Mouse (Mus musculus) erythroblast, embryonic 14.5 days (primary cell): ENCODE data around the gene Nrbp1. TPM values are rescaled to one million over a fixed set of nuclear protein-coding genes. Genes with fewer than 3 reads are reported as not detected.

Experiments used
- H3K27me3 ChIP-seq: 2 replicates; pipeline ENCODE4 v1.6.1; 2012; ENCODE audit warnings: inconsistent platforms; ENCODE audit not compliant: control insufficient read depth
- H3K36me3 ChIP-seq: 2 replicates; pipeline ENCODE4 v1.6.1; 2012; ENCODE audit warnings: mild to moderate bottlenecking, inconsistent platforms; ENCODE audit not compliant: control insufficient read depth
- H3K4me1 ChIP-seq: 2 replicates; pipeline ENCODE4 v1.6.1; 2012; ENCODE audit warnings: inconsistent platforms; ENCODE audit not compliant: control insufficient read depth
- H3K4me3 ChIP-seq: replicated peaks from 2 replicates; pipeline ENCODE3; 2012; ENCODE audit warnings: moderate library complexity, mild to moderate bottlenecking, inconsistent platforms
- H3K9me3 ChIP-seq: 2 replicates; pipeline ENCODE4 v1.6.1; 2012; ENCODE audit warnings: low read length, inconsistent platforms, mixed read lengths; ENCODE audit not compliant: control insufficient read depth
- GATA1 ChIP-seq: IDR thresholded peaks from 2 replicates; pipeline ENCODE4 v1.6.1; 2012; ENCODE audit warnings: low read length, inconsistent platforms, mixed read lengths
- TAL1 ChIP-seq: IDR thresholded peaks from 3 replicates; pipeline ENCODE4 v1.6.1; 2012; ENCODE audit warnings: low read length, inconsistent platforms, mixed read lengths
- polyA plus RNA-seq: library from polyadenylated mRNA; stranded (reverse); fragments of >175 nt; gene quantifications from 2 replicates; pipeline ENCODE4 v1.2.3, GENCODE M21; 2012

The Nrbp1 gene
- polyA plus RNA-seq, 1 experiment: 2.6 TPM

DNA sequence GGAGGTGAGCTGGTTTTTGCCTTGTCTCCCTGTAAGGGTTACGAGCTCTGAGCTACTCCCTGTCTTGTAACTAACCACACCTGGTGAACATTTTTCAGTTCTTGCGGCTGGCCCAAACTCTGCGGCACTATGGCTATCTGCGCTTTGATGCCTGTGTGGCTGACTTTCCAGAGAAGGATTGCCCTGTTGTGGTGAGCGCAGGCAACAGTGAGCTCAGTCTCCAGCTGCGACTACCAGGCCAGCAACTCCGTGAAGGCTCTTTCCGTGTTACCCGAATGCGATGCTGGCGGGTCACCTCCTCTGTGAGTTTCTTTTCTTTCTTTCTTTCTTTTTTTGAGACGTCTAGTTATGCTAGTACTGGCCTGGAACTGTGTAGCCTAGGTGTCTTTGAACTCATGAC is 43.6 kb upstream of the Nrbp1 start:
- Histone ChIP-seq H3K36me3 (peaks cover 73% of the 10 kb centered on the region), H3K4me3 (no peak overlapping the region), H3K27me3 (no peaks in the 10 kb centered on the region), H3K4me1 (peaks cover 55% of the 10 kb centered on the region), H3K9me3 (no peaks in the 10 kb centered on the region)
- TF ChIP-seq GATA1 (no peak), TAL1 (no peak)

DNA sequence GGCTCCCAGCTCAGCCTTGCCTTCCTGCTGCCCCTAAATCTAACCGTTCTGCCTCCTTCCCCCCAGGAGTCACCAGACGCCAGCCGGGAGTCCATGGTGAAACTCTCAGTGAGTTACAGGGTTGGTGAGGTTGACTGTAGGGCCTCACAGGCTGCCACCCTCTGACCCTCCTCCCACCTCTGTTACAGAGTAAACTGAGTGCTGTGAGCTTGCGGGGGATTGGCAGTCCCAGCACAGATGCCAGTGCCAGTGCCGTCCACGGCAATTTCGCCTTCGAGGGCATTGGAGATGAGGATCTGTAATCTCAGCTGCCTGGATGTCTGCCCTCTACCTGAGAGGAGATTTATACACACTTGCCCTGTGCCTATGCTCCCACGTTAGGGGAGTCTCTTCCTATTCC is 42.5 kb upstream of the Nrbp1 start:
- no peak for TF ChIP-seq GATA1
- no peak for TF ChIP-seq TAL1
- no peaks in the 10 kb centered on the region for H3K27me3 ChIP-seq
- no peak overlapping the region for H3K4me3 ChIP-seq
- no peaks in the 10 kb centered on the region for H3K9me3 ChIP-seq
- H3K36me3 ChIP-seq: peaks cover 84% of the 10 kb centered on the region
- peaks cover 59% of the 10 kb centered on the region for H3K4me1 ChIP-seq

DNA sequence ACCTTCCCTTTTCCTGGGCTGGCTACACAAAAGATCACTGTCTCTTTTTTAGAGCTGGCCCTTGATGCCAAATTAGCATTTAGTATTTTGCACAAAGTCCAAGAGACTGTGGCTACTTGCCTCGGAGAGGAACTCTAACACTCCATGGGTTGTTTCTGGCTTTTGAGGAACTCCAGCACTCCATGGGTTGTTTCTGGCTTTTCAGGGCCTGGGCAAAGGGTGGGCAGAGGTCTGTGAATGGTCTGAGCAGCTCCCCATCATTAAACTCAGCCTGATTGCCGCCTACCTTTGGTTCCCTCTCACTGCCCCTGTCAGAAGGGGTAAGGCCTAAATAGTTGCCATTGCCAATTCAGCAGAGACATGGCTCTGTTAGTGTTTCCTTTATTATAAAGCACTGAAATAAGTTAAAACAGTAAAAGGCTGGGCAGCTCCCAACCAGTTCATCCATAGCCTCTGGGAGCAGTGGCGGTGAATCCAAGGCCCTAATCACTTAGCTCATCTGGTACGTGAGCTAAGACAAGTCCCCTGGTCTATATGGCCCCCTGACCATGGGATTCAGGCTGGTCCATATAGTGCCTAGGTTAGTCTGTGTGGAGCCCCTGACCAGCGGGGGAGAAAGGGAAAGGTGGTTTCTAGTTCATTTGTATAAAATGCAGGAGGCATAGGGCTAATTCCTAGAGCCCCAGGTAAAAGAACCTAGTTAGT is 41.9 kb upstream of the Nrbp1 start:
- no peak overlapping the region for H3K4me3 ChIP-seq
- TF ChIP-seq TAL1: no peak
- TF ChIP-seq GATA1: no peak

DNA sequence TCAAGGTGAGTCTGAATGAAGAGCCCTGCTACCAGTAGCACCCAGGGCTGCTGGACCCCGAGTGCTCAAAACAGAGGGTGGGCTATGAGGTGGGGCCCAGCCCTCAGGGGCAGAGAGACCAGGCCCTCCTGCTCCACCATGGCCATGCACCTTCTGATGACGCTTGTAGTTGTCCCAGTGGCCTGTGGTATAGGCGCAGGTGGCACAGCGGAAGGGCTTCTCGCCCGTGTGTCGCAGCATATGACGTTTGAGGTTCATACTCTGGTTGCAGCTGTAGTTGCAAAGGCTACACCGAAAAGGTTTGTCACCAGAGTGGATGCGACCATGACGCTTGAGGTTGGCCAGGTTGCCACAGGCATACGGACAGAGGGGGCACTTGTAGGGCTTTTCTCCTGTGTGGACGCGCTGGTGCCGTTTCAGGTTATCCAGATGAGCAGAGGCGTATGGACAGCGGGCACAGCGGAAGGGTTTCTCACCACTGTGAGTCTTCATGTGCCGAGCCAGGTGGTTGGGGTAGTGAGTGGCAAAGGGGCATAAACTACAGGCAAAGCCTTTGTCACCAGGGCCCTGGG is 41.3 kb upstream of the Nrbp1 start:
- Histone ChIP-seq H3K36me3 (peaks cover 96% of the 10 kb centered on the region), H3K4me1 (peaks cover 53% of the 10 kb centered on the region), H3K4me3 (no peak overlapping the region), H3K27me3 (no peaks in the 10 kb centered on the region), H3K9me3 (no peaks in the 10 kb centered on the region)
- no peak for TF ChIP-seq GATA1
- TF ChIP-seq TAL1: no peak

More for the DNA sequence above, 41.9 kb upstream of the Nrbp1 start:
- Histone ChIP-seq H3K4me1 (peaks cover 58% of the 10 kb centered on the region), H3K27me3 (no peaks in the 10 kb centered on the region), H3K9me3 (no peaks in the 10 kb centered on the region), H3K36me3 (peaks cover 90% of the 10 kb centered on the region)

DNA sequence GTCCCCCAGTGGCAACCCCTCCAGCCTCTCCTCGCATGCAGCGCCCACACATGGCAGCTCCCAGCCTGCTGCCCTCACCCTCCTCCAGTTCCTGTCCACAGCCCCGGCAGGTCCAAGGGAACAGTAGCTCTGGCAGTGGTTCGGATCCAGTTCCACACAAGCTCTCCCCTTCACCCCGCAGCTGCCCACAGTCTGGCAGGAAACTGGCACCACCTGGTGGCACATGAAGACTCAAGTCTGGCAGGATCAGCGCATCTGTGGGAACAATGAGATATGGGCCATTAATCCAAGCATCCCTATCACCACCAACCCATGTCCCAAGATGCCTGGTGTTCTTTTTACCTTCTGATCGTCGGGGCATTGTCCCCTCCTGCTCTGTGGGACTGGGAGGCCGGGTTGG is 40.8 kb upstream of the Nrbp1 start:
- Histone ChIP-seq H3K27me3 (no peaks in the 10 kb centered on the region), H3K4me3 (no peak overlapping the region), H3K4me1 (peaks cover 48% of the 10 kb centered on the region), H3K9me3 (no peaks in the 10 kb centered on the region), H3K36me3 (peaks cover 96% of the 10 kb centered on the region)
- TF ChIP-seq GATA1: no peak
- no peak for TF ChIP-seq TAL1

DNA sequence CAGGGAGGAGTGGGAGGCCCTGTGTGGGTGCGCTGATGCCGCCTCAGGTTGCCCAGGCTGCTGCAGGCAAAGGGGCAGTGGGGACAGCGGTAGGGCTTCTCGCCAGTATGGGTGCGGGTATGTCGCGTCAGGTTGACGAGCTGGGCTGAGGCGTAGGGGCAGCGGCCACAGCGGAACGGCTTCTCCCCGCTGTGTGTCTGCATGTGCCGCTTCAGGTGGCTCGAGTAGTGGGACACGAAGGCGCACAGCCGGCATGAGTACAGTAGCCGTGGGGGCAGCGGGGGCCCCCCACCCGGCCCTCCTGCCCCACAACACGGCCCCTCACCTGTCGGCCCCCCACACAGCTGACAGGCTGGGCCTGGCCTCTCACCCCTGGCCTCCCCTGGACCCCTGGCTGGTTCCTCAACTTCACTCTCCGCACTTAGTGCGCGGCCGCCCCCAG is 40.3 kb upstream of the Nrbp1 start:
- no peaks in the 10 kb centered on the region for H3K9me3 ChIP-seq
- peaks cover 96% of the 10 kb centered on the region for H3K36me3 ChIP-seq
- H3K27me3 ChIP-seq: no peaks in the 10 kb centered on the region
- TF ChIP-seq GATA1 (no peak), TAL1 (no peak)
- peaks cover 44% of the 10 kb centered on the region for H3K4me1 ChIP-seq
- no peak overlapping the region for H3K4me3 ChIP-seq

DNA sequence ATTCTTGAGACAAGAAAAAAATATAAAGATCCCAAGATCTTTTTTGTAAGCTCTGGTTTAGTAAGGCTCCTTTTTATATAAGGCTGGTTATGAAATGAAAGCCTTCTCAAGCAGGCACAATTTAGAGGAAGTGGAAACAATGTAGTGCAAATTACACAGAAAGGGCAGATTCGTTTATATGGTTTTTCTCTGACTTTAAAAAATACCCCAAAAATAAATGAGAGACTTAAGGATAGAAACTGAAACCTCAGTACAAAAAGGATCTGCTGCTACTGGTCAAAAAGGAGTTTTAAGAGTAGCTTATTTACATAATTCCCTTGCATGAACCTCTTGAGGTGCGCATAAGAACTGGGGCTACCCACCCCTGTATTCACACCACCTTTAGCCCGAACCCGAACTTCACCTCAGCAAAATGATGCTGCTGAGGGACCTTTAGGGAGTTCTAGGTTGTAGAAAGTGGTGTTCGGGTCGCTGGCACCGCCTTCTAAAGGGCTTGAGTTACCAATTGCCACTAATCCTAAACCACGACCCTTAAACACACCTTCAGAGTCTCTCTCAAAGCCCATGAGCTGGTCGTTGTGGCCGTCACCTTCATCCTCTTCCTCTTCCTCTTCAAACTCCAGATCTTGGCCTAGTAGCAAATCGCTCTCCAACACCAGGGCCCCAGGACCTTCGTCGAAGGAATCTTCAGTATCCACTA is 39.5 kb upstream of the Nrbp1 start:
- no peaks in the 10 kb centered on the region for H3K9me3 ChIP-seq
- peaks cover 96% of the 10 kb centered on the region for H3K36me3 ChIP-seq

DNA sequence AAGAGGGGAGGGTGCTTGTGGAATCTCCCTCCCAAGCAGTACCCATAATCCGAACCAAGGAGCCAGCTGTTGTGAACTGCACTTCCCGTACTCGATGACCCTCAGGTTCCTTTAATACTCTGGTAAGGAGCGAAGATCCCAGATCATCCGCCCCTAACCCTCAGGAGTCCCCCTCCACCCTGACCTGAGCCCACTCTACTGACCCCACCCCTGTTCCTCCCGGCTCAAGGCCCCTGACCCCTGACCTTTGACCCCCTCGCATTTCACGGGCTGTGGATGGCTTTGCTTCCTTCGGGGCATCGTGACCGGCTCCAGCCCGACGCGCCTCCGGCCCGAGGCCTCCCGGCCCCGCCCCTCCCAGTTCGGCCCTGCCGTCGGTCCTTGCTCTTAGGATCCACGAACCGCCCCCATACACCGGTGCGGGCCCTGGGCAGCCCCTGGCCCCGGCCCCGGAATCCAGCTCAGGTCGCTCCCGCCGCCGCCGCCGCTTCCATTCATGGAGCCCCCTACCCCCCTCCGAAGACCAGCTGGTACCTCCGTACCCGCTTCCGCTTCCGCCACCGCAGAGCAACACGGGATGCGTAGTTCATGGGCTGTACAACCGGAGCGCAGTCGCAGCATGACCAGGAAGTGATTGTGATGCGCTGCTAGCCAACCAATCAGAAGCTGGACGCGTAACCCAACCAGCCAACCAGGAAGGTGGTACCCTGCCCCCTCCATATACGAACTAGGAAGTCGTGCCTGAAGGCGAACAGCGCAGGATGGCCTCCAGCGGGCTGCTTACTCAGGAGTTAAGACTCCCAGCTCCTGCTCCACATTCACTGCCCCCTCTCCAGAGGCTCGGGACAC is 38.7 kb upstream of the Nrbp1 start, which contains the start of gene Zfp513:
TSS of gene Zfp513 (minus strand) at position 562 of the 849 bp plus-strand sequence.
- Histone ChIP-seq H3K4me3 (peak within 1 kb of the TSS; percentile 84), H3K36me3 (peaks cover 96% of the 10 kb centered on the region), H3K9me3 (no peaks in the 10 kb centered on the region), H3K4me1 (peaks cover 37% of the 10 kb centered on the region), H3K27me3 (no peaks in the 10 kb centered on the region)
- TF ChIP-seq TAL1 (no peak), GATA1 (no peak)

More for the DNA sequence above, 39.5 kb upstream of the Nrbp1 start:
- peak overlapping the region; percentile 84 for H3K4me3 ChIP-seq
- TF ChIP-seq TAL1 (no peak), GATA1 (no peak)
- H3K4me1 ChIP-seq: peaks cover 43% of the 10 kb centered on the region
- no peaks in the 10 kb centered on the region for H3K27me3 ChIP-seq
